Mouse (Mus musculus) bone marrow, adult 2 months (tissue): ENCODE measurements around the gene Farp1.

Experiments used
- CTCF ChIP-seq: fragments of 200-500 bp; IDR thresholded peaks from 2 replicates; pipeline ENCODE4 v1.5.1; 2011; ENCODE audit warnings: low read length, control low read depth; ENCODE audit not compliant: control insufficient read depth, insufficient read depth
- POLR2A ChIP-seq: fragments of 200-500 bp; IDR thresholded peaks from 2 replicates; pipeline ENCODE4 v1.6.1; 2011; ENCODE audit warnings: low read depth, mild to moderate bottlenecking, control low read depth, low read length, borderline replicate concordance; ENCODE audit not compliant: control insufficient read depth

DNA sequence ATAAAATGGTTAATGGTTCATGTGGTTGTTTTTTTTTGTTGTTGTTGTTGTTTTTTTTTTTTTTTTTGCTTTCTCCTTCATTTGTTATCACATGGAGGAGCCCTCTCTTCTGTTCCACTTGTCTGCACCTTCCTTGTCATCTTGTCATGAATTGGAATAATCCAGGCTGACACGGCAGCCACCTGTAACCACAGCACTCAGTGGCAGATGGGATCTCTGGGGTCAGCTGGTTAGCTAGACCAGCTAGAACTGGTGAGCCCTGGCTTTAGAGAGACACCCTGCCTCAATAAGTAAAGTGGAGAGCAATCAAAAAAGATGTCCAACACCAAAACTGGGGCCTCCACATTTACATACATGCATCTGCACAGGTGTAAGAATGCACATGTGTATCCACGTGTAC, 127.8 kb downstream of the Farp1 start:
- no peak for TF ChIP-seq POLR2A
- no peak for TF ChIP-seq CTCF
